Mouse (Mus musculus) cerebral cortex, adult 2 months (tissue): ENCODE measurements around the gene Wdr1.

Source experiments
- WGBS: fragments of 180-500 bp; shearing (Covaris S2); methylation state at CpG from one replicate; pipeline ENCODE4 v1.1.7; 2018; 5-methylcytosine and 5-hydroxymethylcytosine counted together

The Wdr1 gene

GRCm38 (mm10) chr5:38563121-38563520 lies at the start of gene Wdr1:
Gene Wdr1 (minus strand): TSS chr5:38563221.
- WGBS = 86% methylated on average over 2 of the region's 2 CpGs

- WGBS = 62% methylated on average over 3 of the region's 3 CpGs
Observed at GRCm38 (mm10) chr5:38611118-38611517, 48.1 kb upstream of the Wdr1 start.

GRCm38 (mm10) chr5:38608219-38608618 lies 45.2 kb upstream of the Wdr1 start:
- 87% methylated on average over 4 of the region's 4 CpGs for WGBS

- WGBS = 46% methylated on average over 11 of the region's 11 CpGs
Observed at GRCm38 (mm10) chr5:38598647-38599304, 35.8 kb upstream of the Wdr1 start.

GRCm38 (mm10) chr5:38588924-38589323 lies 25.9 kb upstream of the Wdr1 start:
- 60% methylated on average over 9 of the region's 9 CpGs for WGBS

GRCm38 (mm10) chr5:38585450-38585849 lies 22.4 kb upstream of the Wdr1 start:
- 86% methylated on average over 2 of the region's 2 CpGs for WGBS

- WGBS = 48% methylated on average over 4 of the region's 4 CpGs
Observed at GRCm38 (mm10) chr5:38583026-38583425, 20.0 kb upstream of the Wdr1 start.

GRCm38 (mm10) chr5:38580703-38581102 lies 17.7 kb upstream of the Wdr1 start:
- WGBS = 32% methylated on average over 6 of the region's 6 CpGs

- WGBS = 70% methylated on average over 2 of the region's 2 CpGs
Observed at GRCm38 (mm10) chr5:38570876-38571275, 7.9 kb upstream of the Wdr1 start.

- 73% methylated on average over 6 of the region's 6 CpGs for WGBS
Observed at GRCm38 (mm10) chr5:38564831-38565230, 1.8 kb upstream of the Wdr1 start.

- WGBS = under 1% methylated on average over 76 of the region's 79 CpGs
Observed at GRCm38 (mm10) chr5:38561426-38562024, 1.5 kb downstream of the Wdr1 start.

- WGBS = under 1% methylated on average over 41 of the region's 41 CpGs
Observed at GRCm38 (mm10) chr5:38560586-38561425, 2.2 kb downstream of the Wdr1 start.

- whole genome bisulfite sequencing = 75% methylated on average over 5 of the region's 5 CpGs
Observed at GRCm38 (mm10) chr5:38558831-38559230, 4.2 kb downstream of the Wdr1 start.

- WGBS = 66% methylated on average over 4 of the region's 4 CpGs
Observed at GRCm38 (mm10) chr5:38557811-38558210, 5.2 kb downstream of the Wdr1 start.

GRCm38 (mm10) chr5:38556406-38556805 lies 6.6 kb downstream of the Wdr1 start:
- 82% methylated on average over 3 of the region's 3 CpGs for WGBS

GRCm38 (mm10) chr5:38553953-38554352 lies 9.1 kb downstream of the Wdr1 start:
- WGBS = 33% methylated on average over 3 of the region's 3 CpGs

GRCm38 (mm10) chr5:38553491-38553890 lies 9.5 kb downstream of the Wdr1 start:
- WGBS = 91% methylated on average over 4 of the region's 4 CpGs

- 74% methylated on average over 3 of the region's 3 CpGs for WGBS
Observed at GRCm38 (mm10) chr5:38552615-38553014, 10.4 kb downstream of the Wdr1 start.

- WGBS = 85% methylated on average over 1 of the region's 1 CpGs
Observed at GRCm38 (mm10) chr5:38550221-38550768, 12.7 kb downstream of the Wdr1 start.

- 56% methylated on average over 3 of the region's 3 CpGs for WGBS
Observed at GRCm38 (mm10) chr5:38549461-38549909, 13.5 kb downstream of the Wdr1 start.

GRCm38 (mm10) chr5:38547375-38547774 lies 15.6 kb downstream of the Wdr1 start:
- 14% methylated on average over 6 of the region's 6 CpGs for WGBS
